Mouse (Mus musculus) gastrocnemius, postnatal 14 days (tissue): ENCODE results near the gene Snrpc. TPM values are rescaled to one million over a fixed set of nuclear protein-coding genes. Genes with fewer than 3 reads are reported as not detected.
A peak's percentile ranks its signal among the peaks of the same experiment; 100 is the strongest.

Experiments used
- DNase-seq: peaks from one replicate; pipeline ENCODE4 v3.0.0; 2021; ENCODE audit warnings: mixed read lengths
- intact Hi-C: fragments of 180-260 bp; cut with DNase I; formaldehyde crosslinking; loops from one replicate; pipeline ENCODE4 v1.15.1; 2025; ENCODE audit warnings: low total_unique reads
- total RNA-seq, 2 experiments: library from RNA; stranded (reverse); gene quantifications; 2 replicates each; pipeline ENCODE4 v1.2.3; 2021

Gene Snrpc
- total RNA-seq, 2 experiments from 2014 or later: 79.1 to 81.2 TPM

GRCm38 (mm10) chr17:27856798-27857648, 19.1 kb downstream of the Snrpc start:
- DNase-seq: peak; percentile 58
- intact Hi-C loops: no loop called here

GRCm38 (mm10) chr17:27857649-27858475, 19.9 kb downstream of the Snrpc start:
- intact Hi-C loops: no loop called here
- no peak for DNase-seq

GRCm38 (mm10) chr17:27859131-27859530, 21.2 kb downstream of the Snrpc start:
- DNase-seq: no peak
- intact Hi-C loops: no loop called here

GRCm38 (mm10) chr17:27865461-27865860, 27.5 kb downstream of the Snrpc start:
- DNase-seq: no peak
- intact Hi-C loops: no loop called here

GRCm38 (mm10) chr17:27866737-27867136, 28.8 kb downstream of the Snrpc start:
- intact Hi-C loops: no loop called here
- no peak for DNase-seq

GRCm38 (mm10) chr17:27871851-27872250, 33.9 kb downstream of the Snrpc start:
- intact Hi-C loops: no loop called here
- no peak for DNase-seq

GRCm38 (mm10) chr17:27873583-27873982, 35.6 kb downstream of the Snrpc start:
- DNase-seq: no peak
- intact Hi-C loops: no loop called here

GRCm38 (mm10) chr17:27874510-27874909, 36.6 kb downstream of the Snrpc start:
- intact Hi-C loops: no loop called here
- no peak for DNase-seq

- peak; percentile 35 for DNase-seq
- intact Hi-C loops: no loop called here
Observed at GRCm38 (mm10) chr17:27881518-27881917, 43.6 kb downstream of the Snrpc start.

GRCm38 (mm10) chr17:27883129-27883528, 45.2 kb downstream of the Snrpc start:
- intact Hi-C loops: no loop called here
- DNase-seq: no peak

GRCm38 (mm10) chr17:27883994-27884393, 46.0 kb downstream of the Snrpc start:
- intact Hi-C loops: no loop called here
- DNase-seq: no peak

GRCm38 (mm10) chr17:27886499-27887210, 48.7 kb downstream of the Snrpc start:
- intact Hi-C loops: no loop called here
- DNase-seq: no peak

Other genes starting within 250 kb of the Snrpc start
- gene Nudt3, start 214.7 kb upstream of the Snrpc start, total RNA-seq: 100 to 1,000 TPM; 218 to 230 TPM
- gene RPS10-NUDT3, start 202.9 kb upstream of the Snrpc start, total RNA-seq: not detected
- 100 to 1,000 TPM; 514 to 595 TPM for gene Rps10, start 201.5 kb upstream of the Snrpc start, total RNA-seq
- gene Pacsin1, start 182.6 kb upstream of the Snrpc start, total RNA-seq: under 1 TPM; 0.13 to 0.23 TPM
- gene Spdef, start 109.2 kb upstream of the Snrpc start, total RNA-seq: under 1 TPM; 0.33 to 0.47 TPM
- gene D17Wsu92e, start 17.5 kb upstream of the Snrpc start, total RNA-seq: 10 to 100 TPM; 79.7 to 85.1 TPM
- gene Uhrf1bp1, start 18.3 kb downstream of the Snrpc start, total RNA-seq: 10 to 100 TPM; 15.8 to 16.6 TPM
- gene Anks1, start 71.2 kb downstream of the Snrpc start, total RNA-seq: 10 to 100 TPM; 13.9 to 14.6 TPM
- 10 to 100 TPM; 16.5 to 17.7 TPM for gene Taf11, start 71.7 kb downstream of the Snrpc start, total RNA-seq
- gene Tcp11, start 242.5 kb downstream of the Snrpc start, total RNA-seq: not detected